Mouse (Mus musculus): ENCODE results near the gene Irx2.

Gene Irx2

GRCm38 (mm10) chr13:72628462-72628916 is at the start of gene Irx2:
Gene Irx2 (plus strand): TSS chr13:72628820.
- peak; percentile 67 for DNase-seq (ENCODE audit: low spot score)

- DNase-seq (ENCODE audit: low spot score), result no peak
Observed at GRCm38 (mm10) chr13:72581276-72581675, 47.3 kb upstream of the Irx2 start.

- DNase-seq (ENCODE audit: low spot score), result no peak
Observed at GRCm38 (mm10) chr13:72592526-72592925, 36.1 kb upstream of the Irx2 start.

GRCm38 (mm10) chr13:72593310-72593709 is 35.3 kb upstream of the Irx2 start:
- no peak for DNase-seq (ENCODE audit: low spot score)

GRCm38 (mm10) chr13:72593710-72594111 is 34.9 kb upstream of the Irx2 start:
- DNase-seq (ENCODE audit: low spot score), result no peak

- no peak for DNase-seq (ENCODE audit: low spot score)
Observed at GRCm38 (mm10) chr13:72599254-72599653, 29.4 kb upstream of the Irx2 start.

- no peak for DNase-seq (ENCODE audit: low spot score)
Observed at GRCm38 (mm10) chr13:72608706-72609105, 19.9 kb upstream of the Irx2 start.

- DNase-seq (ENCODE audit: low spot score), result no peak
Observed at GRCm38 (mm10) chr13:72610277-72610676, 18.3 kb upstream of the Irx2 start.

- DNase-seq (ENCODE audit: low spot score), result peak; percentile 61
Observed at GRCm38 (mm10) chr13:72623926-72624846, 4.4 kb upstream of the Irx2 start.

GRCm38 (mm10) chr13:72624847-72625170 is 3.8 kb upstream of the Irx2 start:
- DNase-seq (ENCODE audit: low spot score), result no peak

GRCm38 (mm10) chr13:72625236-72625950 is 3.2 kb upstream of the Irx2 start:
- peak; percentile 52 for DNase-seq (ENCODE audit: low spot score)

- peak; percentile 51 for DNase-seq (ENCODE audit: low spot score)
Observed at GRCm38 (mm10) chr13:72627391-72628321, 964 bp upstream of the Irx2 start.

- no peak for DNase-seq (ENCODE audit: low spot score)
Observed at GRCm38 (mm10) chr13:72628935-72629631, 463 bp downstream of the Irx2 start.

- no peak for DNase-seq (ENCODE audit: low spot score)
Observed at GRCm38 (mm10) chr13:72629806-72630205, 1.2 kb downstream of the Irx2 start.

- DNase-seq (ENCODE audit: low spot score), result no peak
Observed at GRCm38 (mm10) chr13:72630501-72631372, 2.1 kb downstream of the Irx2 start.

GRCm38 (mm10) chr13:72631373-72632021 is 2.9 kb downstream of the Irx2 start:
- no peak for DNase-seq (ENCODE audit: low spot score)

GRCm38 (mm10) chr13:72632361-72632760 is 3.7 kb downstream of the Irx2 start:
- DNase-seq (ENCODE audit: low spot score), result no peak

- no peak for DNase-seq (ENCODE audit: low spot score)
Observed at GRCm38 (mm10) chr13:72633097-72633496, 4.5 kb downstream of the Irx2 start.

- no peak for DNase-seq (ENCODE audit: low spot score)
Observed at GRCm38 (mm10) chr13:72634752-72635315, 6.2 kb downstream of the Irx2 start.
